Mouse (Mus musculus) lung, adult 2 months (tissue): ENCODE measurements at regions not wholly inside any gene's neighbourhood (a gene's known extent, or its start where the extent isn't known, plus 50 kb on each side); places are given as distances from the start of the nearest gene placed in this dataset.

Experiments used
- DNase-seq: peaks from one replicate; pipeline ENCODE4 v3.0.0; 2022
- H3K4me1 ChIP-seq: fragments of 200-500 bp; 2 replicates; pipeline ENCODE4 v1.6.1; 2011; ENCODE audit warnings: low read length; ENCODE audit not compliant: control insufficient read depth, insufficient read depth
- H3K4me3 ChIP-seq: fragments of 200-500 bp; replicated peaks from 2 replicates; pipeline ENCODE3; 2011; ENCODE audit warnings: low read depth, mild to moderate bottlenecking, control low read depth, low read length; ENCODE audit errors: extremely low read depth
- CTCF ChIP-seq: fragments of 200-500 bp; IDR thresholded peaks from 2 replicates; pipeline ENCODE4 v1.5.1; 2011; ENCODE audit warnings: mild to moderate bottlenecking, low read length, control low read depth; ENCODE audit not compliant: insufficient read depth
- POLR2A ChIP-seq: fragments of 200-500 bp; IDR thresholded peaks from 2 replicates; pipeline ENCODE4 v1.6.1; 2011; ENCODE audit warnings: low read depth, mild to moderate bottlenecking, control low read depth, low read length, borderline replicate concordance; ENCODE audit errors: extremely low read depth
- WGBS: fragments of 180-500 bp; shearing (Covaris S2); methylation state at CpG from one replicate; pipeline ENCODE4 v1.1.7; 2018; 5-methylcytosine and 5-hydroxymethylcytosine counted together

DNA sequence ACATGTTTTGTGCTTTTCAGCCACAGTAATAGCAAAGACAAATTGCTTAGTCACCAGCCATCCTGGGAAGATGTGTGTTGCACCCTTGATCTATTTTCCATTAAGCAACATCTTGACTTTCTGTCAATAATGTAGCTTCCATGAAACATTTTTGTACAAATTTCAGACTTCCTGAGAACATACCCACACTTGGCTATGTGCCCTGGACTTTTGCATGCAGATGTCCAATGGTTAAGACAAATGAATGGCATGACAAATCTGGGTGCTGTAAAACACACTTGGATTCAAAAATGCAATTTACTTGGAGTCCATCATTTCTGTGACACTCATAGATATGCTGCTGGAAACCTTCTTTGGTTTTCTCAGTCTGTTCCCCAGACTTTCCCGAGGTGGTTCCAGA is 549.9 kb downstream of the Tm4sf1 start:
- no peak for DNase-seq
- TF ChIP-seq POLR2A = no peak
- TF ChIP-seq CTCF = no peak
- Histone ChIP-seq H3K4me3 (no peak overlapping the region), H3K4me1 (no peaks in the 10 kb centered on the region)
- WGBS = 60% methylated on average over 1 of the region's 1 CpGs

- TF ChIP-seq CTCF (no peak), POLR2A (no peak)
- H3K4me1 ChIP-seq = no peaks in the 10 kb centered on the region
- H3K4me3 ChIP-seq = no peak overlapping the region
- DNase-seq = no peak
Observed at GRCm38 (mm10) chr3:56740902-56741301, 557.4 kb upstream of the Nbea start.

DNA sequence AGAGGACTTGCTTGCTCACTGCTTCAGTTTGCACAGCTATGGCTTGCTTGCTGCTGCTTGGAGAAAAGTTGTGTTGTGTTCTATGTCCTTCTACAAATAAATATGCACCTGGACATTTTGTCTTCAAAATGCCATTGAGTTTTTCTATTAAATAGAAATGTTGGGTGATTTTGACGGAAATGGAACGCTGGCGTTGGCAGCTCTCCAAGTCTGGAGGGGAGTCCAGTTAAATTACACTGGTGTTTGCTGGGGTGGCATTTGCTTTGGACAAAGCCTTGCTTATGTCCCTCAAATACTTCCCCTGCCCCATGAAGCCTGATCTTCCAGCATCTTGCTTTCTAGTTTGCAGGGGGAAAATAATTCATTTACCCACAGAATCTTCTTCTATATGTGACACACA is 556.0 kb upstream of the Nbea start:
- H3K4me3 ChIP-seq = no peak overlapping the region
- DNase-seq = no peak
- no peaks in the 10 kb centered on the region for H3K4me1 ChIP-seq
- WGBS = 72% methylated on average over 3 of the region's 3 CpGs
- no peak for TF ChIP-seq CTCF
- no peak for TF ChIP-seq POLR2A

- DNase-seq = no peak
- TF ChIP-seq POLR2A (no peak), CTCF (no peak)
- Histone ChIP-seq H3K4me1 (no peaks in the 10 kb centered on the region), H3K4me3 (no peak overlapping the region)
- 56% methylated on average over 3 of the region's 3 CpGs for WGBS
Observed at GRCm38 (mm10) chr3:56730849-56731248, 547.3 kb upstream of the Nbea start.

- no peak overlapping the region for H3K4me3 ChIP-seq
Observed at GRCm38 (mm10) chr3:56724991-56725390, 541.5 kb upstream of the Nbea start.

DNA sequence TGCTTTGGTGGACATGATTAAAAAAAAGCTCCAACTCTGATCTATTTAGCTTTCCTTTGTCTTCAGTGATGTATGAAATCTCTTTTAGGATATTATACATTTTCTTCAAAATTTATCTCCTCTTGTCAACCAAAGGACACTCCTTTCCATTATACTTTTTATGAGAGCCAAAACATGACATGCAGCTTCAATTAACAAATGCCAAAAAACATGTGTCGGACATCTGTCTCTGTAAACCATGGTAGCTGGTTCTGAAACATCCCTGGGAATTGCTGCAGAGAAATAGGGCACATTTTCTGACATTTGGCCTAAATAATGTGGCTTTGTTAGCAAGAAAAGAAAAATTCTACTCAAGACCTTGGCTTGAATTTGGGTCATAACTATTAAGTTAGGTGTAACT is 524.8 kb upstream of the Nbea start:
- 66% methylated on average over 1 of the region's 1 CpGs for WGBS
- TF ChIP-seq POLR2A = no peak
- TF ChIP-seq CTCF = no peak
- no peak overlapping the region for H3K4me3 ChIP-seq
- H3K4me1 ChIP-seq = no peaks in the 10 kb centered on the region
- no peak for DNase-seq

More at GRCm38 (mm10) chr3:56724991-56725390, 541.5 kb upstream of the Nbea start:
- no peak for DNase-seq
- no peaks in the 10 kb centered on the region for H3K4me1 ChIP-seq
- no peak for TF ChIP-seq CTCF
- no peak for TF ChIP-seq POLR2A

DNA sequence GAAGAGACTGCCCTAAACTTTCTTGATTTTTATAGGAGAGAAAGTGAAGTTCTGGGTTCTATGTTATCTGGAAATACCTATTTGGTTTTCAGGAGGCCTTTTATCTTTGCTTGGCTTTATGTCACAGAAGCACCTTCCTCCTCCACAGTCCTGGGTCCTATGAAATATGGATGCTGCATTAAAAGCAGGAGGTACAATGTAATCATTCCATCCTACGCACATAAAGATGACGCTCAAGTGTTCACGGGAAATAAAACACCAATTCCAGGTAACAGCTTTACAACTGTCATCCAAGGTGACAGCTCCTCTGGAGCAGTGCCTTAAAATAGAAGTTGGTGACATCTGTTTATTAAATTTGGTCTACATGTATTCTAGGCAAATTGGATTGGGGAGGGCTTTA is 523.8 kb upstream of the Nbea start:
- Histone ChIP-seq H3K4me1 (no peaks in the 10 kb centered on the region), H3K4me3 (no peak overlapping the region)
- TF ChIP-seq CTCF = no peak
- no peak for TF ChIP-seq POLR2A
- no peak for DNase-seq
- 80% methylated on average over 3 of the region's 3 CpGs for WGBS

GRCm38 (mm10) chr3:56706038-56706437 is 522.5 kb upstream of the Nbea start:
- Histone ChIP-seq H3K4me1 (no peaks in the 10 kb centered on the region), H3K4me3 (no peak overlapping the region)
- no peak for TF ChIP-seq POLR2A
- no peak for TF ChIP-seq CTCF
- WGBS = 67% methylated on average over 4 of the region's 4 CpGs
- DNase-seq = no peak

DNA sequence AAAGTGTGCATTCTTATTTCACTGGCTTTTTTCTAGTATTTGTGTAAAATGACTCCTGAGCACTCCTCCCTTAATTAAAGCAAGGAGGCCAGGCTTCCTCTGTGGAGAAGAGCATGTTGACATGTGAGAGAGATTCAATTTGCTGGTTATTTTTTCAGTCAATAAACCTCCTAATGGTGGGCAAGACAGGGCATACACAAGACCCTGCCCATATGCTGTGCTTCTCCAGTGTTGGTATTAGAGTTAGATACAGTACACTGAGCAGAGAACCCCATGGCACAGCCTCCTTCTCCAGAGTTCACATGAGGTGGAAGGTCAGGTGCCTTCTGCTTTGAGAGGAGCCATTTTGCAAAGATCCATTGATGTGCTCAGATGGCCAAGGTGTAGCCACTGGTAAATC is 515.4 kb upstream of the Nbea start:
- DNase-seq = no peak
- Histone ChIP-seq H3K4me1 (no peaks in the 10 kb centered on the region), H3K4me3 (no peak overlapping the region)
- TF ChIP-seq CTCF (no peak), POLR2A (no peak)

DNA sequence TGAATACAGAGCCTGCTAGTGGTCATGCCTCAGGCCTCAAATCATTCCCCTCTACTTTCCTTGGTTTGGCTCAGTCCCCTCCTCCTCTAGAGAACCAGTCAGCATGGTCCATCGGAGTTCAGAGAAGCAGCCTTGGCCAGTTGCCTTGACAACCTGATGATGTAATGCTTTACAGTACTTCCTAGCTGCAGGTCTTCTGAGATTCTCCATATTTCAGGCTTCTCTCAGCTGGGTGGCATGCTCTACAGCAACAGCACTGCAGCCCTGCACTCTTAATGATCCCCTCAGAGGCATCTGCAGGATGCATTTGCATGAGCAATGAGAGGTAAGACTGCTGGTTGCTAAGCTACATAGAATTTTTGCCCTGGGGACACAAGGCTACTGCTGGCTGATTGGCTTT is 514.7 kb upstream of the Nbea start:
- no peak overlapping the region for H3K4me3 ChIP-seq
- WGBS = 16% methylated on average over 1 of the region's 1 CpGs
- TF ChIP-seq POLR2A (no peak), CTCF (no peak)
- no peaks in the 10 kb centered on the region for H3K4me1 ChIP-seq
- DNase-seq = no peak

GRCm38 (mm10) chr3:56681031-56681430 is 497.5 kb upstream of the Nbea start:
- TF ChIP-seq CTCF (no peak), POLR2A (no peak)
- DNase-seq = no peak
- WGBS = 94% methylated on average over 7 of the region's 7 CpGs
- Histone ChIP-seq H3K4me3 (no peak overlapping the region), H3K4me1 (no peaks in the 10 kb centered on the region)
